12 mouse cellular contexts compared by ENCODE assay signal in genomic region chr2:134871692-134872489, GRCm38 (mm10).
DNase-seq lines count a peak whose midpoint lies in the region; ATAC-seq lines count a peak whose summit lies in the region.
"Had no signal": no experiment of that assay in that cellular context is flagged by ENCODE, and none has a peak within 500 bp of the region (broad histone marks: within the 10 kb centered on the region; RNA-seq: fewer than 3 reads in every experiment).

No protein-coding gene starts in this region.

- DNase-seq in adrenal gland, postnatal 14 days = peak; percentile 9
- DNase-seq in adrenal gland, postnatal 25 days = no peak
- DNase-seq in lung, postnatal 4 days = no peak
- no peak for DNase-seq in layer of hippocampus, postnatal 10 days (ENCODE audit: low spot score in 2 of 2)
- no peak for DNase-seq in left cerebral cortex, postnatal 14 days (ENCODE audit: low spot score in 2 of 2)
- DNase-seq: cerebellum, adult 11-12 months; right cerebral cortex, adult 18-20 months had no signal

- no peak overlapping the region for H3K4me3 ChIP-seq in lung, embryonic 15.5 days
- H3K4me3 ChIP-seq in hindbrain, embryonic 16.5 days (ENCODE audit: low read length) = no peak overlapping the region
- no peak overlapping the region for H3K4me3 ChIP-seq in neural tube, embryonic 13.5 days

- no peak overlapping the region for H3K9ac ChIP-seq in lung, embryonic 15.5 days
- no peak overlapping the region for H3K9ac ChIP-seq in hindbrain, embryonic 16.5 days (ENCODE audit: low read depth, low read length)
- no peak overlapping the region for H3K9ac ChIP-seq in neural tube, embryonic 13.5 days

- H3K9me3 ChIP-seq in lung, embryonic 15.5 days = no peaks in the 10 kb centered on the region
- H3K9me3 ChIP-seq in hindbrain, embryonic 16.5 days (ENCODE audit: control insufficient read depth, low read length) = no peaks in the 10 kb centered on the region
- no peaks in the 10 kb centered on the region for H3K9me3 ChIP-seq in neural tube, embryonic 13.5 days

- 46% methylated on average over 9 of the region's 9 CpGs for WGBS in lung, embryonic 15.5 days
- 43% methylated on average over 9 of the region's 9 CpGs for WGBS in hindbrain, embryonic 16.5 days
- WGBS in neural tube, embryonic 13.5 days = 58% methylated on average over 9 of the region's 9 CpGs

- H3K36me3 ChIP-seq in lung, embryonic 15.5 days = no peaks in the 10 kb centered on the region
- H3K36me3 ChIP-seq in hindbrain, embryonic 16.5 days (ENCODE audit: control insufficient read depth, insufficient read depth, low read length) = no peaks in the 10 kb centered on the region
- no peaks in the 10 kb centered on the region for H3K36me3 ChIP-seq in neural tube, embryonic 13.5 days

- ATAC-seq in lung, embryonic 15.5 days (ENCODE audit: borderline replicate concordance, extremely low read depth, low FRiP score, low TSS enrichment) = peak; percentile 40; the same call in 1 of the 2 replicates
- ATAC-seq in hindbrain, embryonic 16.5 days = peak; percentile 64; the same call in 1 of the 2 replicates
- no peak for ATAC-seq in neural tube, embryonic 13.5 days (ENCODE audit: low read depth)
- ATAC-seq: intestine, postnatal 0 days had no signal

- H3K27me3 ChIP-seq in lung, embryonic 15.5 days = no peaks in the 10 kb centered on the region
- no peaks in the 10 kb centered on the region for H3K27me3 ChIP-seq in hindbrain, embryonic 16.5 days (replicated peaks; ENCODE audit: control insufficient read depth, insufficient read depth, low read length)
- H3K27me3 ChIP-seq in neural tube, embryonic 13.5 days = no peaks in the 10 kb centered on the region

- no peak overlapping the region for H3K4me2 ChIP-seq in lung, embryonic 15.5 days
- no peak overlapping the region for H3K4me2 ChIP-seq in hindbrain, embryonic 16.5 days (ENCODE audit: low read length)
- H3K4me2 ChIP-seq in neural tube, embryonic 13.5 days = no peak overlapping the region

- peaks cover 8% of the 10 kb centered on the region for H3K4me1 ChIP-seq in lung, embryonic 15.5 days
- 0 out of 2 replicates have a peak, but pooled peaks cover 4% of the 10 kb centered on the region for H3K4me1 ChIP-seq in hindbrain, embryonic 16.5 days (ENCODE audit: control insufficient read depth, insufficient read depth, low read depth, low read length)
- 0 out of 2 replicates have a peak, but pooled peaks cover 11% of the 10 kb centered on the region for H3K4me1 ChIP-seq in neural tube, embryonic 13.5 days (replicated peaks)

- intact Hi-C loops in left cerebral cortex, postnatal 14 days (cut with DNase I) = no loop called here

- H3K27ac ChIP-seq in lung, embryonic 15.5 days = peak overlapping the region; percentile 43
- no peak overlapping the region for H3K27ac ChIP-seq in hindbrain, embryonic 16.5 days (ENCODE audit: low read depth, low read length)
- H3K27ac ChIP-seq in neural tube, embryonic 13.5 days (replicated peaks) = peak overlapping the region; percentile 50; the same call in 1 of the 2 replicates
- H3K27ac ChIP-seq: stomach, postnatal 0 days had no signal
